In the genomic region with DNA sequence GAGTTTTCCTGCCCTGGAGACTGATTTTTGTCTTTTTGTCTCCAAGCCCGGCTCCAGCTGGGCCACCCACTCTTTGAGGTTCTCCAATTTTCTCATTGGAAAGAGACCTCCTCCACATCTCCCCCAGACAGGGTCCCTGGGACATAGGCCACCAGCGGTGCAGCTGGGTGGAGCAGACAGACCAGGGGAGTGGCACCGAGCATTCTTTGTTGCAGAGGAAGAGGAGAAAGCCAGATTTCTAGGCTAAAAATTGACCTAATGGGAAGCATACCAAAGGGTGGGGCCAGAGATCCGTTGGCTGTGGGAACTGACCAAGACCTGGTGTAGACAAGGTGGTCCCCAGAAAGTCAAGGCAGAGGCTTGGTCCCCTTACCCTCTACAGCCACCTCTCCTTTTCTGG, we compare ENCODE assay signal across 9 mouse cellular contexts. TPM values are rescaled to one million over a fixed set of nuclear protein-coding genes. Genes with fewer than 3 reads are reported as not detected.
DNase-seq lines count a peak whose midpoint lies in the region.
"Had no signal": no experiment of that assay in that cellular context is flagged by ENCODE, and none has a peak within 500 bp of the region (broad histone marks: within the 10 kb centered on the region; RNA-seq: fewer than 3 reads in every experiment).

No protein-coding gene starts in this region.

- peak overlapping the region; percentile 48 for H3K4me3 ChIP-seq in brown adipose tissue, adult 24 weeks (ENCODE audit: insufficient read depth, low read depth, low read length)
- H3K4me3 ChIP-seq in macrophage (ENCODE audit: inconsistent target) = 0 out of 2 replicates have a peak overlapping the region, but pooled peaks have one; percentile 83

- peak; percentile 52 for DNase-seq in cerebellum, adult 9-11 months
- no peak for DNase-seq in cerebellum, postnatal 36 days
- peak; percentile 54 for DNase-seq in heart, postnatal 4 days
- DNase-seq in right cerebral cortex, postnatal 10 days (ENCODE audit: low spot score in 2 of 2) = no peak
- DNase-seq in layer of hippocampus, postnatal 10 days (ENCODE audit: low spot score in 2 of 2) = no peak
- no peak for DNase-seq in gastrocnemius, adult 8-10 months (ENCODE audit: low spot score in 2 of 2)

- peaks cover 22% of the 10 kb centered on the region; the same call in 1 of the 2 replicates for H3K36me3 ChIP-seq in macrophage (ENCODE audit: inconsistent target)

- peaks cover 39% of the 10 kb centered on the region for H3K79me2 ChIP-seq in macrophage (ENCODE audit: inconsistent target)

- 37% methylated on average over 3 of the region's 4 CpGs for WGBS in macrophage (ENCODE audit: missing documents)

- peak overlapping the region; percentile 86 for H3K27ac ChIP-seq in brown adipose tissue, adult 24 weeks (replicated peaks; ENCODE audit: low read depth, low read length)
- H3K27ac ChIP-seq in macrophage = peak overlapping the region; percentile 71

- H3K4me1 ChIP-seq in brown adipose tissue, adult 24 weeks (ENCODE audit: control insufficient read depth, insufficient read depth, insufficient read length, low read length) = peaks cover 16% of the 10 kb centered on the region

RNA-seq across cellular contexts. Expression of gene Adamts4, which starts 2.3 kb away (rescaled TPM):
- 0.50 and 1.2 TPM in 2 replicates for polyA plus RNA-seq in brown adipose tissue, adult 24 weeks (2012; ENCODE audit: insufficient read depth, insufficient read length, missing spikeins)
- 1 to 10 TPM; 8.2 to 8.7 TPM for total RNA-seq in heart, postnatal 4 days (2021)
- 10 to 100 TPM in 3 of 26 experiments, 1 to 10 TPM in 5, under 1 TPM in 6, not detected in 12; 0.19 to 61.4 (median 1.3) TPM for total RNA-seq in macrophage (2018; cell fraction: chromatin; rRNA removed)
- total RNA-seq in macrophage (2018; cell fraction: cytosol; rRNA removed) = 10 to 100 TPM in 1 of 26 experiments, 1 to 10 TPM in 3, under 1 TPM in 17, not detected in 5; 0.03 to 27.9 (median 0.11) TPM
- total RNA-seq in macrophage (2018; cell fraction: nucleus; rRNA removed) = 10 to 100 TPM in 3 of 26 experiments, 1 to 10 TPM in 3, under 1 TPM in 13, not detected in 7; 0.11 to 67.7 (median 0.33) TPM
- polyA plus RNA-seq in macrophage (2018) = 0.04 TPM in 1 of 3 replicates, not detected in the others
- 1 to 10 TPM; 5.6 to 7.1 TPM for total RNA-seq in layer of hippocampus, postnatal 10 days (2021)
- under 1 TPM in 2 of 4 experiments, not detected in 2; 0.09 to 0.36 TPM for total RNA-seq in gastrocnemius, adult 8-10 months (2022)

RNA-seq across cellular contexts. Expression of gene Ndufs2, which starts 3.3 kb away (rescaled TPM):
- polyA plus RNA-seq in brown adipose tissue, adult 24 weeks (2012; ENCODE audit: insufficient read depth, insufficient read length, missing spikeins) = 1,478 and 1,710 TPM in 2 replicates
- total RNA-seq in heart, postnatal 4 days (2021) = 100 to 1,000 TPM; 862 to 916 TPM
- total RNA-seq in macrophage (2018; cell fraction: chromatin; rRNA removed) = 100 to 1,000 TPM in 5 of 26 experiments, 10 to 100 TPM in 21; 23.3 to 134 (median 69.0) TPM
- 100 to 1,000 TPM in 24 of 26 experiments, 10 to 100 TPM in 2; 92.6 to 136 (median 113) TPM for total RNA-seq in macrophage (2018; cell fraction: cytosol; rRNA removed)
- 100 to 1,000 TPM in 5 of 26 experiments, 10 to 100 TPM in 21; 40.2 to 135 (median 71.8) TPM for total RNA-seq in macrophage (2018; cell fraction: nucleus; rRNA removed)
- 84.3 to 125 TPM (median 122 TPM) in 3 replicates for polyA plus RNA-seq in macrophage (2018)
- total RNA-seq in layer of hippocampus, postnatal 10 days (2021) = 100 to 1,000 TPM; 235 to 249 TPM
- total RNA-seq in gastrocnemius, adult 8-10 months (2022) = 100 to 1,000 TPM; 830 to 997 (median 868) TPM

RNA-seq across cellular contexts. Expression of gene Fcer1g, which starts 13.8 kb away (rescaled TPM):
- 29.3 and 35.1 TPM in 2 replicates for polyA plus RNA-seq in brown adipose tissue, adult 24 weeks (2012; ENCODE audit: insufficient read depth, insufficient read length, missing spikeins)
- 10 to 100 TPM in 1 of 2 experiments, 1 to 10 TPM in 1; 8.7 to 10.1 TPM for total RNA-seq in heart, postnatal 4 days (2021)
- total RNA-seq in macrophage (2018; cell fraction: chromatin; rRNA removed) = 100 to 1,000 TPM in 25 of 26 experiments, 10 to 100 TPM in 1; 78.8 to 647 (median 361) TPM
- total RNA-seq in macrophage (2018; cell fraction: cytosol; rRNA removed) = 1,000 to 10,000 TPM; 1,924 to 5,319 (median 3,310) TPM
- total RNA-seq in macrophage (2018; cell fraction: nucleus; rRNA removed) = 1,000 to 10,000 TPM in 15 of 26 experiments, 100 to 1,000 TPM in 11; 367 to 3,018 (median 1,452) TPM
- 1,664 to 2,638 TPM (median 2,193 TPM) in 3 replicates for polyA plus RNA-seq in macrophage (2018)
- 10 to 100 TPM; 15.2 to 16.7 TPM for total RNA-seq in layer of hippocampus, postnatal 10 days (2021)
- 1 to 10 TPM in 3 of 4 experiments, under 1 TPM in 1; 0.85 to 3.1 (median 2.3) TPM for total RNA-seq in gastrocnemius, adult 8-10 months (2022)

RNA-seq across cellular contexts. Expression of gene B4galt3, which starts 22.2 kb away (rescaled TPM):
- polyA plus RNA-seq in brown adipose tissue, adult 24 weeks (2012; ENCODE audit: insufficient read depth, insufficient read length, missing spikeins) = 11.3 and 12.1 TPM in 2 replicates
- total RNA-seq in heart, postnatal 4 days (2021) = 10 to 100 TPM; 26.7 to 29.9 TPM
- 100 to 1,000 TPM in 1 of 26 experiments, 10 to 100 TPM in 22, 1 to 10 TPM in 3; 4.6 to 147 (median 33.7) TPM for total RNA-seq in macrophage (2018; cell fraction: chromatin; rRNA removed)
- total RNA-seq in macrophage (2018; cell fraction: cytosol; rRNA removed) = 10 to 100 TPM in 24 of 26 experiments, 1 to 10 TPM in 2; 7.9 to 17.8 (median 13.5) TPM
- total RNA-seq in macrophage (2018; cell fraction: nucleus; rRNA removed) = 100 to 1,000 TPM in 2 of 26 experiments, 10 to 100 TPM in 24; 15.1 to 160 (median 31.6) TPM
- polyA plus RNA-seq in macrophage (2018) = 10.2 to 16.8 TPM (median 14.2 TPM) in 3 replicates
- total RNA-seq in layer of hippocampus, postnatal 10 days (2021) = 10 to 100 TPM; 65.4 to 67.1 TPM
- total RNA-seq in gastrocnemius, adult 8-10 months (2022) = 10 to 100 TPM in 2 of 4 experiments, 1 to 10 TPM in 2; 8.7 to 14.1 (median 10.9) TPM

RNA-seq across cellular contexts. Expression of gene Apoa2, which starts 23.1 kb away (rescaled TPM):
- 3.5 and 19.0 TPM in 2 replicates for polyA plus RNA-seq in brown adipose tissue, adult 24 weeks (2012; ENCODE audit: insufficient read depth, insufficient read length, missing spikeins)
- 1 to 10 TPM; 1.7 to 1.8 TPM for total RNA-seq in heart, postnatal 4 days (2021)
- not detected for total RNA-seq in macrophage (2018; cell fraction: chromatin; rRNA removed)
- total RNA-seq in macrophage (2018; cell fraction: cytosol; rRNA removed) = 1 to 10 TPM in 13 of 26 experiments, under 1 TPM in 10, not detected in 3; 0.47 to 1.8 (median 1.0) TPM
- total RNA-seq in macrophage (2018; cell fraction: nucleus; rRNA removed) = not detected
- polyA plus RNA-seq in macrophage (2018) = 1.1 TPM in 1 of 3 replicates, not detected in the others
- total RNA-seq in layer of hippocampus, postnatal 10 days (2021) = 1 to 10 TPM; 2.1 to 4.6 TPM
- total RNA-seq in gastrocnemius, adult 8-10 months (2022) = 1 to 10 TPM in 2 of 4 experiments, not detected in 2; 1.5 to 6.1 TPM
- total RNA-seq: neutrophil, adult 5-6 weeks had no signal

Comparison
In these comparisons a context has a peak if more than half of its experiments do, and no peak if none do; other contexts are left out.
1. DNase-seq: peak in cerebellum, adult 9-11 months (single experiment) and heart, postnatal 4 days (single experiment); none in cerebellum, postnatal 36 days (0 of 2), right cerebral cortex, postnatal 10 days (0 of 2), layer of hippocampus, postnatal 10 days (0 of 2) and gastrocnemius, adult 8-10 months (0 of 2).
2. RNA of gene Adamts4, which starts 2.3 kb away (total RNA-seq): 8.2 to 8.7 TPM in heart, postnatal 4 days and 5.6 to 7.1 TPM in layer of hippocampus, postnatal 10 days; 0.09 to 0.36 TPM in gastrocnemius, adult 8-10 months; every median in the first group is over 4 times any median in the second.